Mouse (Mus musculus) spleen, postnatal 10 days (tissue): ENCODE measurements around the gene Rit1.
"Not testable (repeated sequence)": the region's sequence is repeated elsewhere in the genome, so short reads cannot be mapped to it uniquely, and the experiment has no call there.

Experiments
- DNase-seq, 2 experiments: peaks; one replicate each; pipeline ENCODE4 v3.0.0; 2021 to 2022; ENCODE audit warnings: low spot score in 2 of 2

The Rit1 gene

DNA sequence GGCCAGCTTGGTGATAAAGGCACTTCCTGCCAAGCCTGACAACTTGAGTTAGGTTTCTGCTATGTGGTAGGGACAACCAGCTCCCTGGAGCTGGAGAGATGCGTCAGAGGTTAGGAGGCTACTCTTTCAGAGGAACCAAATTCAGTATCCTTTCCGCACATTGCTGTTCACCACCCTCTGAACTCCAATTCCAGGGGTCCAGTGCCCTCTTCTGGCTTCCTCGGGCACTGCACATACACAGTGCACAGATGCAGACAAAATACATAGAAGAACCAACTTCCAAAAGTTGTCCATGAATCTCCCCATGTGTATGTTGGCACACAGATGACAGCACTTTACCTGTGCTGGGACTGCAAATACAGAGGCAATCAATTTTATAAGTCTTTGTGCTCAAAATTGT, 22.0 kb downstream of the Rit1 start:
- DNase-seq, result peak; percentile 48 to 80

GRCm38 (mm10) chr3:88740147-88740546, 23.5 kb downstream of the Rit1 start:
- no peak for DNase-seq

DNA sequence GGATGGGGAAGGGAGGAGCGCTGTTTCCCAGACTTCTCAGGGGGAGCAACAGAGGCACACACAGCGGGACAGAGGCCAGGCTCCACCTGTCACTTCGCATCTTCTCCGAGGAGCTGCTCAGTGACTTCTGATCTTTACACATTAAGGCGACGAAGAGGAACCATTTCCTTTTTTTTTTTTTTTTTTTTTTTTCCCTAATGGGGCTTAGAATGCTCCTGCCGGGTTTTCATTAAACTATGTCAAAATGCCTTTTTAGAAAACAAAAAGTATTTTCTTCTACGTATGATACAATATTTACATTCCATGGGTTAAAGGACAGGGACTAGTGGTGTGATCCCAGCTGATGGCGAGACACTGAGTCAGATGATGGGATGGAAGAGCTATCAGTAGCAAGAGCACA, 28.9 kb downstream of the Rit1 start:
- DNase-seq, result no peak

GRCm38 (mm10) chr3:88746139-88746870, 29.7 kb downstream of the Rit1 start:
- DNase-seq, result no peak

DNA sequence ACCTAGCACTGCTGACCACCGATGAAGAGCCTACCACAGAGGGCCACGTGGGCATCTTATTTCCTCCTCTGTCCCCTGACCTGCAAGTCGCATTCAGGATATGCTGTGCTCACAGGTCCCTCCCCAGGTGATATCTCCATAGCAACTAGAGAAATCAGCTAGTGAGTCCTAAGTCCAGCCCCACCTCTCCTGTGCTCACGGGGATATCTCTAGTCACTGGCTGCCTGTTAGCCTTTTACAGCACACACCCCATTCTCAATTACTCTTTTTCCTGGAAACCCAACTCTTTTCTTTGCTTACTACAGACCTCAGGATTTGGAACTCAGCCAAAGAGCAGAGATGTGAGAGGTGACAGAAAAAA, 30.2 kb downstream of the Rit1 start:
- DNase-seq, result no peak

GRCm38 (mm10) chr3:88754283-88754682, 37.6 kb downstream of the Rit1 start:
- DNase-seq, result no peak

DNA sequence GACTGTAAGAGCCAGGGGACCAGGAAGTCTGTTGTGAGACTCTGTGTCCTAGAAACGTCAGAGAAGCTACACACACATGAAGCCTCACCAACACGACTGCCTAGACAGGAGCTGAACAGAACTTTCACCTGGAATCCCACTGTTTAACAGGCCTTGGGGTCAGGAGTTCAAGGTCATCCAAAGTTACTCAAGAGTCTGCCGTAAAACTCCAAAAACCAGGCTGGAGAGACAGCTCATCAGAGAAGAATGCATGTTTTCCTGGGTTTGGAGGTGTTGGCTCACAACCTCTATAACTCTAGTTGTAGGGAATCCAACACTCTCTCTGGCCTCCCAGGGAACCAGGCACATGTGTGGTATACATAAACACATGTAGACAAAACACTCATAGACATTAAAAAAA, 38.9 kb downstream of the Rit1 start:
- DNase-seq, result no peak

DNA sequence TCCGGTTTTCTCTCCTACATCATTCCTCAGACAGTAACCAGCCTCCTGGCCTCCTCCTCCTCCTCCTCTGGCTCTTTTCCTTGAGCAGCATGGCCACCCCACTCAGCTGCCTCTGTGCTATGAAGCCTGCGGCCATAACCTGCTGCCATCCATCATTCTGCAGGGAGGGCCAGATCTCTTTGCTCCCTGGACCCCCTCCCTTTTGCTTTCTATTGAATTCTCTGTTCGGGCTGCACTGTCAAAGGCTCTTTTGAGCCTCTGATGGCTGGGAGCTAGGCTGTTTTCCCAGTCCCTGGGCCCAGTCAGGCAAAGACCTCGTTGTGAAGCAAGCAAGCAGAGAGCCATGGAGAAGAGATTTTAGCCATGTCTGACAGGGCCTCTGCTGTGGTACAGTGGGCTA, 39.6 kb downstream of the Rit1 start:
- no peak for DNase-seq

GRCm38 (mm10) chr3:88758045-88758500, 41.4 kb downstream of the Rit1 start:
- no peak for DNase-seq

GRCm38 (mm10) chr3:88761619-88762018, 45.0 kb downstream of the Rit1 start:
- no peak for DNase-seq

DNA sequence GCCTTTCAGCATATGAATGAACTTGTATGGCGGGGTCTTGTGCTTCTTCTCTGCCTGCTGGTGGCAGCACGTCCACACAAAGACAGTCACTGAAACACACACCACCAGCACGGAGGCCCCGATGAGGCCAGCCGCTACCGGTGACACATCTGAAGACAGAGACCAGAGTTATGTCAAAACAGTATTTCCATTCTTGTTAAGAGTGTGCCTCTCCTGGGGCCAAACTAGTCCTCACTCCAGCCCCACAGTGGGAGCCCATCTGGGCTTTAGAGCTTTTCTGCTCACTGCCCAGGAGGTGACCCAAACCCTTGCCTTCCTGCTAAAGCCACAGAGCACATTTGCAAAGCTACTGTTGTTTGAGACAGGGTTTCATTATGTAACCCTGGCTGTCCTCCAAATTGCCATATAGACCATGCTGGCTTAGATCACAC, 45.8 kb downstream of the Rit1 start:
- no peak for DNase-seq

- peak; percentile 6 to 26 for DNase-seq
Measured at GRCm38 (mm10) chr3:88771189-88771940, 54.7 kb downstream of the Rit1 start.

GRCm38 (mm10) chr3:88771941-88772280, 55.3 kb downstream of the Rit1 start:
- not testable (repeated sequence) for DNase-seq

DNA sequence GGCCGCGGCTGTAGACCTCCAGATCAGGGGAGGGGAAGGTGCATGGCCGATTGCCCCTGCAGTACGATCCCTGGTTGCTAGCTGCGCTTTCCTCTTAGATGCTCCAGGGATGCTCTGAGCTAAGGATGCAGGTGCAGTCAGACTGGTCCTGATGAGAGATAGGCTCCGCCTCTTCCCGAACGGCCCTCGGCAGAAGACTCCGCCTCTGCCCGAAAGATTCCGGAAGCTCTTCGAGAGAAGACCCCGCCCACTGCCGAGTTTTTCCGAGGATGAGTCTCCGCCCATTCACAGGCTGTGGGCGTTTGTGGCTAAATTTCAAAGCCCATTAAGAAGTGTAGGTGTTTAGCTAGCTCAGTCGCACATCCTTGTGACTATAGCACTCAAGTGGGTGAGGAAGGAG, 55.8 kb downstream of the Rit1 start:
- peak; percentile 78 to 88 for DNase-seq

- not testable (repeated sequence) for DNase-seq
Measured at GRCm38 (mm10) chr3:88773163-88773562, 56.5 kb downstream of the Rit1 start.

DNA sequence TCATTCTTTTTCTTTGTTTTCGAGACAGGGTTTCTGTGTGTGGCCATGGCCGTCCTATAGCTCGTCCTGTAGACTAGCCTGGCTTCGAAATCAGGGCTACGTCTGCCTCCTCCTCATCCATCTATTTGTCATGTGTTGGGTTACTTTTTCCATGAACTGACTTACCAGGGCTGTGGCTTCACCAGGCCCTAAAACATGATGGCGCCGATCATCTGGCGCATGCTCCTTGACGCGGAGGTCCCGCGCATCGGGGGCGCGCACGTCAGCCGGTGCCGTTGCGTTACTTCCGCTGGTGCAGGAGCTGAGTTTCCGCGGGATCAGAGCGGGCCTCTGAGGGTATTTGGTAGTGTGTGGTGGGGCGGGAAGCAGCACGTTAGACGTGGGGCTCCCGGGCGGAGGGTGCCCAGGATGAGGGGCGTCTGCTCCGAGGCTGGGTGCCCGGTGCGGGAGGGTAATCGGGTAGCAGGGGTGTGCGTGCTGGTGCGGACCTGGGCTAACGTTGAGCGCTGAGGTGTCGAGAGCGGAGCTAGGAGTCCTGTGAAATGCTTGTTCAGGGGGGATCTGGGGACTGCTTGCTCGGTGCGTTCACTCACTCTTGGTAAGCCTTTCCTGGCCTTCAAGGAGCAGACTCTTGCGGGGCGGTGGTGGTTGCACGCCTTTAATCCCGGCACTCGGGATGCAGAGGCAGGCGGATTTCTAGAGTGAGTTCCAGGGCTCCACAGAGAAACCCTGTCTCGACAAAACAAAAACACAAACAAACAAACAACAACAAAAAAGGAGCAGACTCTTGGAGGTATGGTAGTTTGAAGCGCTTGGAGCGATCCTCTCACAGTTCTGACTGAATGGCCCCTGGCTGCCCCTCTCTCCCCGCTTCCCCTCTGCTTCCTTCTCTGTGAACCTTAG, 58.6 kb downstream of the Rit1 start, which contains the start of gene Syt11:
Syt11 (minus strand) TSS at position 226 of the 903 bp plus-strand sequence.
- DNase-seq, result peak; percentile 32 to 51
